Mouse (Mus musculus) R1 (cell line): ENCODE measurements around the gene Pitpnc1.

ENCODE experiments used
- DNase-seq: peaks from one replicate; pipeline ENCODE4 v3.0.0-alpha.2; 2018; ENCODE audit warnings: low read depth, low spot score

The Pitpnc1 gene

GRCm38 (mm10) chr11:107373569-107373968 is 96.9 kb downstream of the Pitpnc1 start:
- DNase-seq, result no peak

GRCm38 (mm10) chr11:107373154-107373553 is 97.3 kb downstream of the Pitpnc1 start:
- DNase-seq, result no peak

GRCm38 (mm10) chr11:107372688-107373087 is 97.8 kb downstream of the Pitpnc1 start:
- DNase-seq, result no peak

- DNase-seq, result no peak
Measured at GRCm38 (mm10) chr11:107370476-107370875, 100.0 kb downstream of the Pitpnc1 start.

DNA sequence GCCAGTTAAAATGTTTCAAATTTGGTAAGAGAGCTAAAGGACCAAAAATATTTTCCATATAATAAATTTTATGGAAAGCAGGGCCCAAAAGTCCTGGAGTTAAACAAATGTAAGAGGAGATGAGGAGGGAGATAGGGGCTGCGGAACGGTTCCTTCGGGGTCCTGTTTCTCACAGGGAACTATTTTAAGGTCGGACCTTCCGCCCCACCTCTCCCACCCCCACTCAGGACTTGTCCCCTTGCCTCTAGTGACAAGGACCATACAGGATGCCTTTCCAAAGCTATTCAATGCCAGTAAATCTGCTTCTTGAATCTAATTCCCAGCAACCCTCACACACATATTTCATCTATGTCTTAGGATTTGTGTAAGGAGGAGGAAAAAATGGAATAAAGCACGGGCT is 100.8 kb downstream of the Pitpnc1 start:
- peak; percentile 70 for DNase-seq

GRCm38 (mm10) chr11:107365938-107366712 is 104.4 kb downstream of the Pitpnc1 start:
- peak; percentile 97 for DNase-seq

GRCm38 (mm10) chr11:107358695-107359094 is 111.8 kb downstream of the Pitpnc1 start:
- peak; percentile 64 for DNase-seq

DNA sequence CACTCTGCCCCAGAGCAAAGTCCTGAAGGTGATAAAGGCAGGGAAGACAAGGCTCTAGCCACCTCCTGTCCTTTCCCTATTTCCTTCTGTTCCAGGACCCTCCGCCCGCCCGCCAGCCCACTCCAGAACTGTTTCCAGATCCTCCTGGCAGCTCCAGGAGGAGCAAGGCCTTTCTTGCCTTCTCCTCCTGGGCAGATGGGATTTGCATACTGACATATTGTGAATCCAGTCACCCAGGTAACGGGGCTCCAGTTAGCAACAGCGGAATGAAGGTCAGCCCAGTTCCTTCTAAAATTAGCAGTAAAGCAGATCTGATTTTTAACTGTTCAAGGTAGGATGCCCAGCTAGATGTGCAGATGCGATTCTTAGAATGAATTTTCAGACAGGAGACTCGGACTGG is 114.3 kb downstream of the Pitpnc1 start:
- DNase-seq, result peak; percentile 82

DNA sequence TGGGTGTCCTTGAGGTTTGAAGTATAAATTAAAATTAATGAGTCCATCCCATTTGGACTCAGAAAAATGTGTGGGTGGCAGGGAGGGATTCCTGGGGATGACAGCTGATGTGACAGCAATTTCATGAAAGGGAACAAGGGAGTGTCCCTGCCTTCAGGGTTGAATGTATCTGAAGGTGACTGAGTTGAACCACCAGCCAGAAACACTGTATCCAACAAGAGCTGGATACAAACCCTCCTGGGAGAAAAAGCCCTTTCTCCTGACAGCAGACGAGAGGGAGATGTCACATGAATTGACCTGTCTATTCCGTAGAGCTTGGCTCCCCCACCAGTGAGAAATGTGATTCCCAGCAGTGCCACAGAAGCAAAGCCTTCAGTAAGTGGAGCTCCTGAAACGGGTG is 115.0 kb downstream of the Pitpnc1 start:
- no peak for DNase-seq

DNA sequence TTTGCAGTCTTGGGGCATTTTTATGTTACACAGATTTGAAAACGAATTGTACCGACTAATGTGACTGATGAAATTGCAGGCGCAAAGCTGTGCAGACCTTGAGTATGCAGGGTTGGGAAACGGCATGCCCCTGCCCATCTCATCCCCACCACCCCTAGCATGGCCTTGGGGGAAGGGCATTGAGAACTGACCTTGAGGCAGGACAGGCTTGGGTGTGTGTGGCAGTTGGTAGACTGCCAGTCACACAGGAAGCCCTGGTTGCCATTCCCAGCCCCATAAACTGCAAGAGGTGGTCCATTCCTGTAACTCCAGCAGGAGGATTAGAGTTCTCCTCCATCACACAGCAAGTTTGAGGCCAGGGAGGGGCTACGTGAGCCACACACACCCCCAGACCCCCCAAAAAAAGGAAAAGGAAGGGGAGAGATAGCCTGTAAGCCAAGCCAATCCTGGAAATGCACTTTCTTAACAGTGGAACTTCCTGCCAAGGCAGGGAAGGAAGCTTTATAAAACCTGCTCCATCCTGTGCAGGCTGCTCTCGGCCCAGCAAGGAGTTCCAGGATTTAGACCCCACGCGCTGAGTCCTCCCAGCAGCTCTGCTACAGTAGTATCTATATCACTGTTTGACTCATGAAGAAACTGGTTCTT is 115.9 kb downstream of the Pitpnc1 start:
- no peak for DNase-seq

- peak; percentile 99 for DNase-seq
Measured at GRCm38 (mm10) chr11:107352596-107352995, 117.9 kb downstream of the Pitpnc1 start.

DNA sequence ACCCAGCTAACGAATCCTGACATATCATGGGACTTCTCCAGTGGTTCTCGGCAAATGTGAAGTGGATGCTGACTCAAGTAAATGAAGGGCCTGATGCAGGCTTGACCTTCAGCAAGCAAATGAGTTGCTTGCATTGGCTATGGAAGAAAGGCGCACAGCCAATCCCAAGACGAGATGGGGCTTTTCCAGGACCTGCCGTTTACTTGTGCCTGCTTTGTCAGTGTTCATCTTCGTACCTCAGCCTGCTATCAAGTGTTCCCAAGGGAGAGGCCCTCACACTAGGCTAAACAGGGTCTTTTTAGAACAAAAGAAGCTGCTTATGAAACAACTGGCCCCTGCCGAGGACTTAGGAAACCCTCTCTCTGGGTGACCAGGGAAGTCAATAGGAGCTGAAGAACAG is 120.7 kb downstream of the Pitpnc1 start:
- DNase-seq, result peak; percentile 81

DNA sequence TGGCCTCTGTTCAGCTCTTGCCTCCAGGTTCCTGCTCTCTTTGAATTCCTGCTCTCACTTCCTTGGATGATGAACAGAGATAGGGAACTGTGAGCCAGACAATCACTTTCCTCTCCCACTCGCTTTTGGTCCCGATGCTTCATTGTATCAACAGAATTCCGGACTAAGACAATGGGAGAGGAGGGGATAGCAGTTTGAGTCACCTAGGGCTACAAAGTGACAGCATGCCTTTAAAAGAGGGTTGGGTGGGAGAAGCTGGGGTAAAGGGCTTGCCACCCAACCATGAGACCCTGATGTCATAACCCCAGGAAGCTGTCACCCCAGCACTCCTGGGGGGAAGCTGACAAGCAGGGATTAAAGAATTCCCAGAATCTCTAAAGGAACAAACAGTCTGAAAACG is 127.5 kb downstream of the Pitpnc1 start:
- DNase-seq, result no peak

DNA sequence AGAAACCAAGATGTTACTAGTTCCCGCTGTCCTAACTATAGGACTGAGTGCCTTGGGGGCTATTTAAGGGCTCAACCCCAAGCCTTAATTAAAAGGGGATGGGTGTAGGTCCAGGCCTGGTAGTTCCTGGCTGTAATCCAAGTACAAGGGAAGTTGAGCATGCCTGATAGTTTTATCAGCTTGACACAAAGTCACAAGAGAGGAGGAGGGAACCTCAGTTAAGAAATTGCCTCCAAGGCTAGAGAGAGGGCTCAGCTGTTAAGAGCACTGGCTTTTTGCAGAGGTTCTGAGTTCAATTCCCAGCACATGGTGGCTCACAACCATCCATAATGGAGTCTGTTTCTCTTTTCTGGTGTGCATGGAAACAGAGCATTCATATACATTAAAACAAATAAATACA is 128.1 kb downstream of the Pitpnc1 start:
- no peak for DNase-seq

- DNase-seq, result no peak
Measured at GRCm38 (mm10) chr11:107341293-107341692, 129.2 kb downstream of the Pitpnc1 start.

- no peak for DNase-seq
Measured at GRCm38 (mm10) chr11:107340793-107341192, 129.7 kb downstream of the Pitpnc1 start.

DNA sequence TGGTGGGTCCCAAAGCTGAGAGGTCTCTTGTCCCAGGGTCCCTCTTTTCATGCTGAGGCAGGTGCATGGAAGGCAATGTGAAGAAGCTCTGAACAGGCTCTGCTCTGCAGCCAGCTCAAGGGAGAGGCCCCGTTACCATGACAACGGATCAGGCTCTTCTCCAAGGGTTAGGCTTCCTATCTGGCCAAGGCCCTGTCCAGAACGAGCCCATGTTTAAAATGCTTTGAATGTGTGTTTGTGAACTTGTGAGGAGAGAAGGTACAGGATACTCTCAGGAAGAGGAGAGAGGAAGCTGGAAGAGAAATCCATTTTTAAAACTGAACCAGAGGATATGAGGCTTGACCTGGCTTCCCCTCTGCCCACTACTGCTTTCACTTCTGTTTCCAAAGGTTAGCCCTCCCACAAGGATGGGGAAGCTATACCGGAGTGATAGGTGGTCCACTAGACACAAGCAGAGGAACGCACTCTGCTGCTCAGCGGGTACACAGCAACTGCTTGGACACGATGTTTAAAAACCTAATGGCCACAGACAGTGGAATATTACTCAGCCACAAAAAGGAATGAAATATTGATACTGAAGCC is 131.2 kb downstream of the Pitpnc1 start:
- DNase-seq, result peak; percentile 84

GRCm38 (mm10) chr11:107337391-107338148 is 132.9 kb downstream of the Pitpnc1 start:
- no peak for DNase-seq

- DNase-seq, result no peak
Measured at GRCm38 (mm10) chr11:107335756-107336155, 134.7 kb downstream of the Pitpnc1 start.

DNA sequence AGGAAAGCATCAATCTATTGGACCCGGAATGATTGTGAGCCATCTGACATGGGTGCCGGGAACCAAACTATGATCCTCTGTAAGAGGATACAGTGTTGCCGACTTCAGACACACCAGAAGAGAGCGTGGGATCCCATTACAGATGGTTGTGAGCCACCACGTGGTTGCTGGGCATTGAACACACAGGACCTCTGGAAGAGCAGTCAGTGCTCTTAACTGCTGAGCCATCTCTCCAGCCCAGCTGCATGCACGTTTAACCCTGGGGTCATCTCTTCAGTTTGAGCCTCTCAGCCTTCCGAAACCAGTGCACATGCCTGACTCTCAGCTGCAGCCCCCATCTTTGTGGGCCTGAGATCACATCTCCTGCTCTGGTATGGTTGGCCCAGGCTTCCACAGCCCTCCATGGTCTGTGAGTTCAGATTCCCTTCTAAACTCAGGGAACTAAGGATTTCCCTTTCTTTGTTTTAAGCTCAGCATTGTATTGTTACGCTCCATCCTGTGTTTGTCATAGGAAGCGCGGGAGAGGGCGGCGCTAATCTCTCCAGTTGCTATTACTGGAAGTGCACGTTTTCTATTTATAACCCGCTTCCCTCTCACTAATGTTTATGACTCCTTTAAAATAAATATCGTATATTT is 135.5 kb downstream of the Pitpnc1 start:
- peak; percentile 58 for DNase-seq

- DNase-seq, result peak; percentile 85
Measured at GRCm38 (mm10) chr11:107332905-107333304, 137.6 kb downstream of the Pitpnc1 start.

GRCm38 (mm10) chr11:107332332-107332731 is 138.2 kb downstream of the Pitpnc1 start:
- DNase-seq, result no peak
